Mouse (Mus musculus) lung, adult 18-20 months (tissue): ENCODE data around the gene Tmem168.

ENCODE experiments used
- DNase-seq, 2 experiments: peaks; one replicate each; pipeline ENCODE4 v3.0.0; 2022; ENCODE audit warnings: mixed read lengths in 2 of 2

Gene Tmem168

DNA sequence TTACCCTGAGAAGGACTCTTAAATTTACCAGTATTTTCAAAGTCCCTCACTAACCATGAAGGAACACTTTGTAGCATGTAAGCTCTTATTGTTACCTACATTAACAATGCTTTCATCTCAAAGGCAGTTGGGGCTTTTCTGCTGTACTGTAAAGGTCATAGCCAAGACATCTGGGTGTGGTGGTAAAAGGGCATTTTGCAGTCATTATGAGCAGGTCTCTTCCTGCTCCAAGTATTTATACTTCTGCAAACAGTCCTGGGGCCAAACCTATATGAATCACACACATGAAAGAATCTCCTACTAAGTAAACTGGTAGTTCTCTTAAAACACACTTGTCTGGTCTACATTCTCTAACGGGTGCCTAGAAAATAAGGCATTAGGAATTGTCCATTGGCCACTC, 25.8 kb downstream of the Tmem168 start:
- DNase-seq = no peak

DNA sequence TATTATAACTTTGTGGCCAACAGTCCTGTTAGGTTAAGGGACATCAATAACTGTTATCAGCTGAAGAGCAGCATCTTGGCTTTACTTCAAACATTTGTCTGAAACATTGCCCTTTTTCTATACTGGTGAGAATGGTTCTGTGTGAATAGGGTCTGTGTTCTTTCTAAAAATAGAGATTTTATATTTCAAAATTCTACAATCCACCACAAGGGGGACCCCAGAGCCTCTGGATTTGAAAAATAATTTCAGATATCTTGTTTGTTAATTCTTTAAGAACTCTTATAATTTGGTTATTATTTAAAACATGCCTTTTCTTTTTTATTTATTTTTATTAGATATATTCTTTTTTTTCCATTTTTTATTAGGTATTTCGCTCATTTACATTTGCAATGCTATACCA, 42.2 kb downstream of the Tmem168 start:
- DNase-seq = no peak

DNA sequence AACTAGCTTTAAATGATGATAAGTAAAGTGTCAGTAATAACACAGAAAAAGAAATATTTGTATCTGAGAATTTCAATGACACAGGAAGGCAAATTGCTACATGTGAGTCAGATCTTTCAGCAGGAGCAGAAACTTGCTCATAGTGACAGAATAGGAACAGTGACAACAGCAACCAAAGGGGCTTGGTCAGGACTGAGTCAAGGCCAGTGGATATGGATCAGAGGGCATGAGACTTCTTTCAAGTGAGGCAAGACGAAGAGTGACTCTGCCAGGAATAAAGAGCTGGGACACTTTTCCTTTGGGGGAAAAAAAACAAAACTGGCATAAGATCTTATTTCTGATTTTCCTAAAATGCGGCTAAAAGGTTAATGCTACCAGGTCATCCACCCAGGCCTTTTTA, 52.6 kb downstream of the Tmem168 start:
- no peak for DNase-seq

DNA sequence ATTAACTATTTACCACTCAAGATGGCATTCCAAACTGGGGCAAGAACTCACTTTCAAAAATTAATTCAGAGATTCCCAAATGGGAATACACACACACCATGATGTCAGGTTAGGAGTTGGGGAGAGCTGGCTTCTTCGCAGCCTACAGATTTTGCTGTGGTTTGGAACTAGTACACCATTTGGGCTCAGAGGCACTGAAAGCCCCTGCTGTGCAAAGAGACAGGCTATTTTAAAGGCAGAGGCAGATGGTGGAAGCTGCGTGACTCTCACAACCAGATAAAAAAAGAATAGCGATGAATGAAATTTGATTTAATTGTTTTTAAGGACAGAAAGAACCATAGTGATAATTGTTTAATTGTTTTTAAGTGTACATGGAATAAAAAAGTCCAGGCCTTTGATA, 66.1 kb downstream of the Tmem168 start:
- no peak for DNase-seq

DNA sequence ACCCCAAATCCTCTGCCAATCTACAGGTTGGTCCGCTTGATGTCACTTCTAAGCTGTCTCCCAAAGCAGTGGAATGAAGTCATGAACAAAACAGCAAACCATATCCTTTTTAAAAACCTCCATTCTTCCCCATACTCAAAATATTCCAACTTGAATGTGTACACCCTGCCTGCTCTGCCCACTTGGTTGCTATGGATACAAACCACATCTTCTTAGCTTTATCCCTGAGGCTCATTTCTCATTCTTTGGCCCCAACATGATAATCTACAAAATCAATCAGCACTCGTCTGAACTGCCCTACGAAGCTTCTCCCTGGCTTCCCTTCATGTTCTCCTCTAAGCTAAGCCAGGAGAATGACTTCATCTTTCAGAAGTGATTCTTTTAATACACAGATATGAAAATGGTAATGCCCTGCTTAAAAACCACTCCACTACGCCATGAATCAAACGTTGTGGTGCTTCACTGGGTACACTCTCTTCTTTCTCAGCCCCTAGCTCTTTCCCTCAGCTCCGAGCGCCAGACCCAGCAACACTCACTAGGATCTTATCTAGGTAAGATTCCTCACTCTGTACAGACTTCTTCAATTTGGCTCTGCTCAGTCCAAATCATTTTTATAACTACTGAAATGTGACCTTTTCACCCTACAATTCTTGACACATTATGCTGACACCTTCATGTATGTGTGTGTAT, 70.5 kb downstream of the Tmem168 start:
- DNase-seq = no peak
